Mouse (Mus musculus) layer of hippocampus, postnatal 10 days (tissue): ENCODE results near the gene Pbld1. TPM values are rescaled to one million over a fixed set of nuclear protein-coding genes. Genes with fewer than 3 reads are reported as not detected.
A peak's percentile ranks its signal among the peaks of the same experiment; 100 is the strongest.

ENCODE experiments used
- DNase-seq, 2 experiments: peaks; one replicate each; pipeline ENCODE4 v3.0.0; 2021; ENCODE audit warnings: low spot score in 2 of 2
- total RNA-seq, 2 experiments: library from RNA; stranded (reverse); gene quantifications; 2 replicates each; pipeline ENCODE4 v1.2.3; 2021

Gene Pbld1
- total RNA-seq, 2 experiments from 2014 or later, result 0.53 TPM; not detected in 1

GRCm38 (mm10) chr10:63092616-63093550 lies 32.9 kb downstream of the Pbld1 start:
- peak in 1 of 2 experiments; percentile 27 for DNase-seq

GRCm38 (mm10) chr10:63096757-63097156 lies 36.8 kb downstream of the Pbld1 start:
- DNase-seq, result no peak

GRCm38 (mm10) chr10:63098191-63098590 lies 38.2 kb downstream of the Pbld1 start:
- no peak for DNase-seq

- DNase-seq, result peak in 1 of 2 experiments; percentile 24
These were observed 39.6 kb downstream of the Pbld1 start, which contains the start of gene Atoh7 for GRCm38 (mm10) chr10:63099521-63099920. Gene Atoh7, plus strand, starts transcription at chr10:63099651.

GRCm38 (mm10) chr10:63099941-63100562 lies 40.1 kb downstream of the Pbld1 start:
- peak; percentile 67 to 80 for DNase-seq

GRCm38 (mm10) chr10:63100657-63101056 lies 40.7 kb downstream of the Pbld1 start:
- no peak for DNase-seq

GRCm38 (mm10) chr10:63113027-63113604 lies 53.2 kb downstream of the Pbld1 start:
- DNase-seq, result no peak

- DNase-seq, result no peak
These were observed 53.9 kb downstream of the Pbld1 start for GRCm38 (mm10) chr10:63113716-63114360.

GRCm38 (mm10) chr10:63115881-63116280 lies 55.9 kb downstream of the Pbld1 start:
- DNase-seq, result no peak

- DNase-seq, result no peak
These were observed 56.4 kb downstream of the Pbld1 start for GRCm38 (mm10) chr10:63116376-63116775.

GRCm38 (mm10) chr10:63117583-63117982 lies 57.6 kb downstream of the Pbld1 start:
- DNase-seq, result no peak

GRCm38 (mm10) chr10:63119916-63120315 lies 60.0 kb downstream of the Pbld1 start:
- DNase-seq, result no peak

GRCm38 (mm10) chr10:63121961-63122360 lies 62.0 kb downstream of the Pbld1 start:
- no peak for DNase-seq

GRCm38 (mm10) chr10:63122516-63122915 lies 62.6 kb downstream of the Pbld1 start:
- DNase-seq, result peak; percentile 23 to 38

- DNase-seq, result no peak
These were observed 63.2 kb downstream of the Pbld1 start for GRCm38 (mm10) chr10:63123141-63123540.

- no peak for DNase-seq
These were observed 64.1 kb downstream of the Pbld1 start for GRCm38 (mm10) chr10:63124016-63124415.

- no peak for DNase-seq
These were observed 65.4 kb downstream of the Pbld1 start for GRCm38 (mm10) chr10:63125343-63125742.

- DNase-seq, result no peak
These were observed 66.2 kb downstream of the Pbld1 start for GRCm38 (mm10) chr10:63126116-63126515.

- DNase-seq, result no peak
These were observed 67.2 kb downstream of the Pbld1 start for GRCm38 (mm10) chr10:63127156-63127555.
